ENCODE assay signal across 8 mouse cellular contexts in genomic region chr13:24802131-24802691, GRCm38 (mm10). TPM values are rescaled to one million over a fixed set of nuclear protein-coding genes. Genes with fewer than 3 reads are reported as not detected.
DNase-seq lines count a peak whose midpoint lies in the region; ATAC-seq lines count a peak whose summit lies in the region.

No protein-coding gene starts in this region.

- no peak for ATAC-seq in forebrain, embryonic 15.5 days (replicated peaks)
- ATAC-seq in intestine, embryonic 14.5 days (replicated peaks; ENCODE audit: low FRiP score, low TSS enrichment, low read depth) = no peak
- no peak for ATAC-seq in liver, embryonic 15.5 days (ENCODE audit: insufficient read depth)

- under 1% methylated on average over 26 of the region's 26 CpGs for WGBS in forebrain, embryonic 15.5 days
- under 1% methylated on average over 26 of the region's 26 CpGs for WGBS in intestine, embryonic 14.5 days
- under 1% methylated on average over 26 of the region's 26 CpGs for WGBS in liver, embryonic 15.5 days (ENCODE audit: insufficient replicate concordance)

- H3K27me3 ChIP-seq in forebrain, embryonic 15.5 days = no peaks in the 10 kb centered on the region
- no peaks in the 10 kb centered on the region for H3K27me3 ChIP-seq in intestine, embryonic 14.5 days (replicated peaks; ENCODE audit: control insufficient read depth, insufficient read depth, low read length)
- H3K27me3 ChIP-seq in liver, embryonic 15.5 days = no peaks in the 10 kb centered on the region

- peaks cover 6% of the 10 kb centered on the region for H3K36me3 ChIP-seq in forebrain, embryonic 15.5 days
- H3K36me3 ChIP-seq in intestine, embryonic 14.5 days (ENCODE audit: control insufficient read depth, insufficient read depth, low read length) = peaks cover 25% of the 10 kb centered on the region
- peaks cover 22% of the 10 kb centered on the region for H3K36me3 ChIP-seq in liver, embryonic 15.5 days (replicated peaks)

- peak overlapping the region; percentile 98 for H3K4me3 ChIP-seq in forebrain, embryonic 15.5 days
- H3K4me3 ChIP-seq in intestine, embryonic 14.5 days (ENCODE audit: low read depth, low read length) = peak overlapping the region; percentile 90
- peak overlapping the region; percentile 94 for H3K4me3 ChIP-seq in liver, embryonic 15.5 days (replicated peaks)

- DNase-seq in kidney, adult 11 months = peak; percentile 39
- DNase-seq in kidney, adult 9 months = no peak
- DNase-seq in cerebellum, adult 18-20 months = peak; percentile 18 to 42
- peak; percentile 73 for DNase-seq in intestine, embryonic 14.5 days (ENCODE audit: low spot score)
- DNase-seq in naive thymus-derived CD4-positive, alpha-beta T cell, adult 2 months (ENCODE audit: low read depth) = peak; percentile 51
- peak; percentile 28 to 35 for DNase-seq in thymus, adult 18-20 months

- no peaks in the 10 kb centered on the region for H3K9me3 ChIP-seq in forebrain, embryonic 15.5 days
- no peaks in the 10 kb centered on the region for H3K9me3 ChIP-seq in intestine, embryonic 14.5 days (ENCODE audit: control insufficient read depth, low read length)
- H3K9me3 ChIP-seq in liver, embryonic 15.5 days (replicated peaks) = no peaks in the 10 kb centered on the region

- peak overlapping the region; percentile 90 for H3K4me2 ChIP-seq in forebrain, embryonic 15.5 days (replicated peaks)
- peak overlapping the region; percentile 98 for H3K4me2 ChIP-seq in intestine, embryonic 14.5 days (ENCODE audit: low read length)
- H3K4me2 ChIP-seq in liver, embryonic 15.5 days = peak overlapping the region; percentile 89

- peak overlapping the region; percentile 100 for H3K27ac ChIP-seq in forebrain, embryonic 15.5 days (replicated peaks)
- H3K27ac ChIP-seq in intestine, embryonic 14.5 days (ENCODE audit: low read depth) = peak overlapping the region; percentile 99
- peak overlapping the region; percentile 100 for H3K27ac ChIP-seq in liver, embryonic 15.5 days (replicated peaks)

- H3K4me1 ChIP-seq in forebrain, embryonic 15.5 days = peaks cover 36% of the 10 kb centered on the region
- peaks cover 19% of the 10 kb centered on the region for H3K4me1 ChIP-seq in intestine, embryonic 14.5 days (replicated peaks; ENCODE audit: control insufficient read depth, insufficient read depth, low read length)
- peaks cover 32% of the 10 kb centered on the region for H3K4me1 ChIP-seq in liver, embryonic 15.5 days (replicated peaks)

- H3K9ac ChIP-seq in forebrain, embryonic 15.5 days (replicated peaks) = peak overlapping the region; percentile 96
- peak overlapping the region; percentile 94 for H3K9ac ChIP-seq in intestine, embryonic 14.5 days (ENCODE audit: low read length)
- peak overlapping the region; percentile 100 for H3K9ac ChIP-seq in liver, embryonic 15.5 days

RNA-seq across cellular contexts. Expression of gene BC005537, which starts 0.8 kb away (rescaled TPM):
- 29.0 and 30.8 TPM in 2 replicates for polyA plus RNA-seq in forebrain, embryonic 15.5 days (2015; fragmentation: Nextera tagmentation; extraction: Ambion mirVana)
- polyA plus RNA-seq in intestine, embryonic 14.5 days (2014; fragmentation: Nextera tagmentation; extraction: Ambion mirVana) = 25.6 and 27.0 TPM in 2 replicates
- polyA plus RNA-seq in liver, embryonic 15.5 days (2015; fragmentation: Nextera tagmentation; extraction: Ambion mirVana) = 8.3 and 11.3 TPM in 2 replicates

RNA-seq across cellular contexts. Expression of gene Acot13, which starts 29.1 kb away (rescaled TPM):
- 58.8 and 60.0 TPM in 2 replicates for polyA plus RNA-seq in forebrain, embryonic 15.5 days (2015; fragmentation: Nextera tagmentation; extraction: Ambion mirVana)
- polyA plus RNA-seq in intestine, embryonic 14.5 days (2014; fragmentation: Nextera tagmentation; extraction: Ambion mirVana) = 103 and 118 TPM in 2 replicates
- polyA plus RNA-seq in liver, embryonic 15.5 days (2015; fragmentation: Nextera tagmentation; extraction: Ambion mirVana) = 50.0 and 55.1 TPM in 2 replicates

RNA-seq across cellular contexts. Expression of gene Tdp2, which starts 29.3 kb away (rescaled TPM):
- 46.5 and 48.9 TPM in 2 replicates for polyA plus RNA-seq in forebrain, embryonic 15.5 days (2015; fragmentation: Nextera tagmentation; extraction: Ambion mirVana)
- 58.9 and 61.1 TPM in 2 replicates for polyA plus RNA-seq in intestine, embryonic 14.5 days (2014; fragmentation: Nextera tagmentation; extraction: Ambion mirVana)
- 20.4 and 23.2 TPM in 2 replicates for polyA plus RNA-seq in liver, embryonic 15.5 days (2015; fragmentation: Nextera tagmentation; extraction: Ambion mirVana)

RNA-seq across cellular contexts. Expression of gene Gmnn, which starts 40.5 kb away (rescaled TPM):
- polyA plus RNA-seq in forebrain, embryonic 15.5 days (2015; fragmentation: Nextera tagmentation; extraction: Ambion mirVana) = 41.1 and 50.3 TPM in 2 replicates
- 121 and 124 TPM in 2 replicates for polyA plus RNA-seq in intestine, embryonic 14.5 days (2014; fragmentation: Nextera tagmentation; extraction: Ambion mirVana)
- 95.4 and 113 TPM in 2 replicates for polyA plus RNA-seq in liver, embryonic 15.5 days (2015; fragmentation: Nextera tagmentation; extraction: Ambion mirVana)

RNA-seq across cellular contexts. Expression of gene D130043K22Rik, which starts 42.7 kb away (rescaled TPM):
- polyA plus RNA-seq in forebrain, embryonic 15.5 days (2015; fragmentation: Nextera tagmentation; extraction: Ambion mirVana) = 2.9 and 3.2 TPM in 2 replicates
- 0.74 and 0.98 TPM in 2 replicates for polyA plus RNA-seq in intestine, embryonic 14.5 days (2014; fragmentation: Nextera tagmentation; extraction: Ambion mirVana)
- 0.13 and 0.15 TPM in 2 replicates for polyA plus RNA-seq in liver, embryonic 15.5 days (2015; fragmentation: Nextera tagmentation; extraction: Ambion mirVana)
